Mouse (Mus musculus) forebrain, embryonic 15.5 days (tissue): ENCODE measurements around the gene Kif4. TPM values are rescaled to one million over a fixed set of nuclear protein-coding genes. Genes with fewer than 3 reads are reported as not detected.

ENCODE experiments used
- ATAC-seq: fragments of 200-750 bp; cut with Nextera tagmentation; replicated peaks from 2 replicates; pipeline ENCODE4 v1.8.0; 2017; ENCODE audit warnings: mild to moderate bottlenecking, moderate TSS enrichment, moderate library complexity
- H3K27ac ChIP-seq: fragments of 300-500 bp; sonication (generic); replicated peaks from 2 replicates; pipeline ENCODE4 v1.5.1; 2015; ENCODE audit warnings: mild to moderate bottlenecking, inconsistent platforms
- H3K27me3 ChIP-seq: fragments of 300-500 bp; sonication (generic); 2 replicates; pipeline ENCODE4 v1.6.1; 2015; ENCODE audit warnings: inconsistent platforms
- H3K36me3 ChIP-seq: fragments of 300-500 bp; sonication (generic); 2 replicates; pipeline ENCODE4 v1.6.1; 2015; ENCODE audit warnings: mild to moderate bottlenecking, inconsistent platforms
- H3K4me1 ChIP-seq: fragments of 300-500 bp; sonication (generic); 2 replicates; pipeline ENCODE4 v1.6.1; 2015; ENCODE audit warnings: inconsistent platforms
- H3K4me2 ChIP-seq: fragments of 300-500 bp; sonication (generic); replicated peaks from 2 replicates; pipeline ENCODE4 v1.6.1; 2015; ENCODE audit warnings: mild to moderate bottlenecking, inconsistent platforms
- H3K4me3 ChIP-seq: fragments of 300-500 bp; sonication (generic); 2 replicates; pipeline ENCODE4 v1.5.1; 2015; ENCODE audit warnings: mild to moderate bottlenecking, inconsistent platforms
- H3K9ac ChIP-seq: fragments of 300-500 bp; sonication (generic); replicated peaks from 2 replicates; pipeline ENCODE4 v1.6.1; 2015; ENCODE audit warnings: mild to moderate bottlenecking, inconsistent platforms
- H3K9me3 ChIP-seq: fragments of 300-500 bp; sonication (generic); 2 replicates; pipeline ENCODE4 v1.6.1; 2016; ENCODE audit warnings: inconsistent platforms
- WGBS: fragments of 180-500 bp; shearing (Covaris S2); methylation state at CpG from one replicate; pipeline ENCODE4 v1.1.7; 2015; ENCODE audit warnings: mixed read lengths; 5-methylcytosine and 5-hydroxymethylcytosine counted together
- polyA plus RNA-seq: library from polyadenylated mRNA; unstranded; fragments of >200 nt; fragmentation: Nextera tagmentation; extraction: Ambion mirVana; gene quantifications from 2 replicates; pipeline ENCODE4 v1.2.1, GENCODE M21; 2015

The Kif4 gene
- 15.0 and 17.3 TPM in 2 replicates for polyA plus RNA-seq

GRCm38 (mm10) chrX:100625546-100625801 is at the start of gene Kif4:
TSS of gene Kif4 (plus strand) at chrX:100625737.
- 18% methylated on average over 3 of the region's 3 CpGs for WGBS
- peak within 1 kb of the TSS; percentile 63 for H3K9ac ChIP-seq

GRCm38 (mm10) chrX:100594791-100595190 is 30.7 kb upstream of the Kif4 start, which contains the start of gene P2ry4:
TSS of gene P2ry4 (minus strand) at chrX:100594869.
- Histone ChIP-seq H3K9ac (no peak within 1 kb of the TSS), H3K4me2 (no peak within 1 kb of the TSS), H3K27me3 (no peaks in the 10 kb centered on the region), H3K36me3 (no peaks in the 10 kb centered on the region), H3K4me3 (no peak within 1 kb of the TSS), H3K9me3 (no peaks in the 10 kb centered on the region), H3K4me1 (no peaks in the 10 kb centered on the region), H3K27ac (no peak within 1 kb of the TSS)
- no peak for ATAC-seq
- WGBS: 60% methylated on average over 4 of the region's 4 CpGs

More at GRCm38 (mm10) chrX:100625546-100625801, at the start of gene Kif4:
- ATAC-seq: no peak
- H3K9me3 ChIP-seq: no peaks in the 10 kb centered on the region
- H3K27me3 ChIP-seq: no peaks in the 10 kb centered on the region
- H3K4me1 ChIP-seq: peaks cover 10% of the 10 kb centered on the region
- 0 out of 2 replicates have a peak within 1 kb of the TSS, but pooled peaks have one; percentile 43 for H3K27ac ChIP-seq
- peaks cover 10% of the 10 kb centered on the region; the same call in 1 of the 2 replicates for H3K36me3 ChIP-seq
- peak within 1 kb of the TSS; percentile 55 for H3K4me3 ChIP-seq
- H3K4me2 ChIP-seq: peak within 1 kb of the TSS; percentile 74

- no peaks in the 10 kb centered on the region for H3K9me3 ChIP-seq
- no peak overlapping the region for H3K4me2 ChIP-seq
- 27% methylated on average over 5 of the region's 5 CpGs for WGBS
- ATAC-seq: 0 out of 2 replicates have a peak, but pooled peaks have one; percentile 41
- no peak overlapping the region for H3K27ac ChIP-seq
- no peaks in the 10 kb centered on the region for H3K27me3 ChIP-seq
- H3K36me3 ChIP-seq: no peaks in the 10 kb centered on the region
- H3K4me1 ChIP-seq: no peaks in the 10 kb centered on the region
- H3K4me3 ChIP-seq: no peak overlapping the region
- no peak overlapping the region for H3K9ac ChIP-seq
These were observed 28.1 kb upstream of the Kif4 start for GRCm38 (mm10) chrX:100597439-100597838.

GRCm38 (mm10) chrX:100599755-100600154 is 25.8 kb upstream of the Kif4 start:
- no peak for ATAC-seq
- 70% methylated on average over 4 of the region's 4 CpGs for WGBS
- no peak overlapping the region for H3K4me3 ChIP-seq

GRCm38 (mm10) chrX:100605314-100605713 is 20.2 kb upstream of the Kif4 start, which contains the start of gene Arr3:
TSS of gene Arr3 (plus strand) at chrX:100605497.
- no peak for ATAC-seq

More at GRCm38 (mm10) chrX:100599755-100600154, 25.8 kb upstream of the Kif4 start:
- Histone ChIP-seq H3K27ac (no peak overlapping the region), H3K4me1 (no peaks in the 10 kb centered on the region), H3K36me3 (no peaks in the 10 kb centered on the region), H3K9ac (no peak overlapping the region), H3K9me3 (no peaks in the 10 kb centered on the region), H3K27me3 (no peaks in the 10 kb centered on the region), H3K4me2 (no peak overlapping the region)

GRCm38 (mm10) chrX:100618488-100618887 is 7.0 kb upstream of the Kif4 start:
- 63% methylated on average over 3 of the region's 3 CpGs for WGBS
- no peak for ATAC-seq
- no peak overlapping the region for H3K4me3 ChIP-seq
- H3K9me3 ChIP-seq: no peaks in the 10 kb centered on the region
- H3K4me2 ChIP-seq: no peak overlapping the region
- H3K27me3 ChIP-seq: no peaks in the 10 kb centered on the region
- H3K27ac ChIP-seq: no peak overlapping the region
- no peaks in the 10 kb centered on the region for H3K4me1 ChIP-seq
- no peak overlapping the region for H3K9ac ChIP-seq
- peaks cover 10% of the 10 kb centered on the region; the same call in 1 of the 2 replicates for H3K36me3 ChIP-seq

More at GRCm38 (mm10) chrX:100605314-100605713, 20.2 kb upstream of the Kif4 start, which contains the start of gene Arr3:
- Histone ChIP-seq H3K4me3 (no peak within 1 kb of the TSS), H3K9ac (no peak within 1 kb of the TSS), H3K4me2 (no peak within 1 kb of the TSS), H3K9me3 (no peaks in the 10 kb centered on the region), H3K27me3 (no peaks in the 10 kb centered on the region), H3K4me1 (no peaks in the 10 kb centered on the region), H3K36me3 (no peaks in the 10 kb centered on the region), H3K27ac (no peak within 1 kb of the TSS)
- 36% methylated on average over 1 of the region's 1 CpGs for WGBS

GRCm38 (mm10) chrX:100621366-100621765 is 4.2 kb upstream of the Kif4 start:
- ATAC-seq: no peak
- Histone ChIP-seq H3K36me3 (peaks cover 10% of the 10 kb centered on the region; the same call in 1 of the 2 replicates), H3K4me2 (no peak overlapping the region), H3K9ac (no peak overlapping the region), H3K4me3 (no peak overlapping the region), H3K9me3 (no peaks in the 10 kb centered on the region), H3K27me3 (no peaks in the 10 kb centered on the region), H3K4me1 (peaks cover 6% of the 10 kb centered on the region), H3K27ac (no peak overlapping the region)
- 65% methylated on average over 2 of the region's 2 CpGs for WGBS

- Histone ChIP-seq H3K4me3 (no peak overlapping the region), H3K4me2 (no peak overlapping the region), H3K27me3 (no peaks in the 10 kb centered on the region), H3K4me1 (peaks cover 10% of the 10 kb centered on the region), H3K9ac (no peak overlapping the region), H3K9me3 (no peaks in the 10 kb centered on the region), H3K27ac (no peak overlapping the region), H3K36me3 (peaks cover 10% of the 10 kb centered on the region; the same call in 1 of the 2 replicates)
- 84% methylated on average over 4 of the region's 4 CpGs for WGBS
- no peak for ATAC-seq
These were observed 1.3 kb upstream of the Kif4 start for GRCm38 (mm10) chrX:100624242-100624641.

GRCm38 (mm10) chrX:100625146-100625545 is 391 bp upstream of the Kif4 start:
- Histone ChIP-seq H3K4me1 (peaks cover 10% of the 10 kb centered on the region), H3K4me2 (peak overlapping the region; percentile 74), H3K9me3 (no peaks in the 10 kb centered on the region), H3K4me3 (peak overlapping the region; percentile 55), H3K27ac (no peak overlapping the region), H3K27me3 (no peaks in the 10 kb centered on the region), H3K9ac (peak overlapping the region; percentile 63), H3K36me3 (peaks cover 10% of the 10 kb centered on the region; the same call in 1 of the 2 replicates)
- no peak for ATAC-seq
- WGBS: 41% methylated on average over 7 of the region's 7 CpGs

- Histone ChIP-seq H3K9me3 (no peaks in the 10 kb centered on the region), H3K36me3 (peaks cover 10% of the 10 kb centered on the region; the same call in 1 of the 2 replicates), H3K27ac (0 out of 2 replicates have a peak within 1 kb of the TSS, but pooled peaks have one; percentile 43), H3K9ac (peak within 1 kb of the TSS; percentile 63), H3K4me3 (peak within 1 kb of the TSS; percentile 55), H3K4me2 (peak within 1 kb of the TSS; percentile 74), H3K4me1 (peaks cover 10% of the 10 kb centered on the region), H3K27me3 (no peaks in the 10 kb centered on the region)
- 19% methylated on average over 62 of the region's 62 CpGs for WGBS
- ATAC-seq: peak; percentile 100
These were observed 561 bp downstream of the Kif4 start, which contains the start of gene Pdzd11 for GRCm38 (mm10) chrX:100625802-100626793. TSS of gene Pdzd11 (minus strand) at chrX:100626568.

- Histone ChIP-seq H3K4me1 (peaks cover 10% of the 10 kb centered on the region), H3K36me3 (no peaks in the 10 kb centered on the region), H3K27me3 (no peaks in the 10 kb centered on the region), H3K9me3 (no peaks in the 10 kb centered on the region), H3K4me2 (no peak overlapping the region), H3K9ac (no peak overlapping the region), H3K27ac (no peak overlapping the region), H3K4me3 (no peak overlapping the region)
- 84% methylated on average over 2 of the region's 2 CpGs for WGBS
- no peak for ATAC-seq
These were observed 3.5 kb downstream of the Kif4 start for GRCm38 (mm10) chrX:100629076-100629475.

GRCm38 (mm10) chrX:100638477-100638876 is 12.9 kb downstream of the Kif4 start:
- Histone ChIP-seq H3K9ac (no peak overlapping the region), H3K4me1 (no peaks in the 10 kb centered on the region), H3K4me3 (no peak overlapping the region), H3K27ac (no peak overlapping the region), H3K27me3 (no peaks in the 10 kb centered on the region), H3K36me3 (no peaks in the 10 kb centered on the region), H3K4me2 (no peak overlapping the region), H3K9me3 (no peaks in the 10 kb centered on the region)
- 90% methylated on average over 8 of the region's 8 CpGs for WGBS
- ATAC-seq: no peak
